Mouse (Mus musculus): ENCODE measurements around the gene Zscan21.

Gene Zscan21

GRCm38 (mm10) chr5:138117199-138118015 lies 704 bp downstream of the Zscan21 start:
- in situ Hi-C loops (cut with MboI, MseI), result no loop called here

GRCm38 (mm10) chr5:138118041-138118440 lies 1.3 kb downstream of the Zscan21 start:
- in situ Hi-C loops (cut with MboI, MseI), result no loop called here

GRCm38 (mm10) chr5:138132425-138133064 lies 15.8 kb downstream of the Zscan21 start:
- in situ Hi-C loops (cut with MboI, MseI), result no loop called here

- in situ Hi-C loops (cut with MboI, MseI), result no loop called here
These were observed 20.6 kb downstream of the Zscan21 start for GRCm38 (mm10) chr5:138137257-138137656.

GRCm38 (mm10) chr5:138137935-138138549 lies 21.3 kb downstream of the Zscan21 start:
- in situ Hi-C loops (cut with MboI, MseI), result no loop called here

GRCm38 (mm10) chr5:138138585-138138984 lies 21.9 kb downstream of the Zscan21 start:
- in situ Hi-C loops (cut with MboI, MseI), result no loop called here

GRCm38 (mm10) chr5:138154390-138154789 lies 37.7 kb downstream of the Zscan21 start:
- in situ Hi-C loops (cut with MboI, MseI), result loop anchor here (5.0 kb wide), 1 partner anchor 67 kb away; the partner anchor contains the start of gene Zkscan1

GRCm38 (mm10) chr5:138155443-138155976 lies 38.8 kb downstream of the Zscan21 start, which contains the start of gene Zfp113:
TSS of gene Zfp113 (minus strand) at chr5:138155744.
- in situ Hi-C loops (cut with MboI, MseI), result no loop called here

GRCm38 (mm10) chr5:138160224-138160762 lies 43.6 kb downstream of the Zscan21 start:
- in situ Hi-C loops (cut with MboI, MseI), result no loop called here

GRCm38 (mm10) chr5:138160842-138161665 lies 44.4 kb downstream of the Zscan21 start, which contains the start of gene Cops6:
TSS of gene Cops6 (plus strand) at chr5:138161071.
- in situ Hi-C loops (cut with MboI, MseI), result no loop called here

- in situ Hi-C loops (cut with MboI, MseI), result no loop called here
These were observed 46.3 kb downstream of the Zscan21 start for GRCm38 (mm10) chr5:138163046-138163445.

GRCm38 (mm10) chr5:138163610-138164009 lies 46.9 kb downstream of the Zscan21 start:
- in situ Hi-C loops (cut with MboI, MseI), result no loop called here

GRCm38 (mm10) chr5:138165594-138165993 lies 48.9 kb downstream of the Zscan21 start:
- in situ Hi-C loops (cut with MboI, MseI), result loop anchor here (5.0 kb wide), 2 partner anchors 87 to 643 kb away; no protein-coding TSS in a partner anchor

GRCm38 (mm10) chr5:138170936-138171561 lies 54.3 kb downstream of the Zscan21 start:
- in situ Hi-C loops (cut with MboI, MseI), result no loop called here

GRCm38 (mm10) chr5:138171695-138172491 lies 55.2 kb downstream of the Zscan21 start, which contains the start of the genes Ap4m1 and Mcm7:
TSS of gene Ap4m1 (plus strand) at chr5:138172002.
TSS of gene Mcm7 (minus strand) at chr5:138172422.
- in situ Hi-C loops (cut with MboI, MseI), result no loop called here

GRCm38 (mm10) chr5:138173217-138173616 lies 56.5 kb downstream of the Zscan21 start:
- in situ Hi-C loops (cut with MboI, MseI), result no loop called here
